Mouse (Mus musculus): ENCODE results near the gene Cldn9.

The Cldn9 gene

GRCm38 (mm10) chr17:23680336-23680735 lies 3.5 kb downstream of the Cldn9 start:
- no peak for DNase-seq (ENCODE audit: low spot score in 2 of 2)

DNA sequence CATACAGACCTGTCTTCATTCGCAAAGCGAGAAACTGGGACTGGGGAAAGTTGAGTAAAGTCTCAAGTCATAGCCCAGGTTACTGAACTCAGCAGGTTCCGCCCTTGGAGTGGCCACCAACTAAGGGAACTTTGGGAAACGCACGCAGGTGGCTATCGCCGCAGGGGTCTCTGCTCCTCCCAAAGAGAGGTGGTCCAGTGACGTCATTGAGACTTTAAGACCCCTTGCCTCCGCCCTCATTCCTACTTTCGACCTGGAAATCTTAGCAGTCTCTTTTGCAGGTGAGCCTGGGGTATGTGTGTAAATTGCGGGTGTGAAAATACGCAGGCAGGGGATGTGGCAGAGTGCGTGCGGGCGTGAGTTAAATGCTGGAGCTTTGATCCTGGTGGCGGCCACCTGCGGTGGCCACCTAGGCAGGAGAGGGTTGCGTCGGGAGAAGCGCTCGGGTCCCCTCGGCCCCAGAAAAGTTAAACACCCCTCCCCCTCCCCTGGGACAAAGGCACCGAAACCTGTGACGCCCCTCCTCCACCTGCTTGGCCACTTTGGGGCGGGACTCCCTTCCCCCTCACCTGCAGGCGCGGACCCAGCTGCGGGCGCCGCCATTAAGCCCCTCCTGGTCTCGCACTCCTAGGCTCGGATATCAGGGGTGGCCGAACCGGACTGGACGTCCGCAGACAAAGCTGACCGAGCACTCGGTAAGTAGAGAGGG lies 4.5 kb downstream of the Cldn9 start, which contains the start of gene Cldn6:
Gene Cldn6 (plus strand): TSS at position 123 of the 709 bp plus-strand sequence.
- DNase-seq (ENCODE audit: low spot score in 2 of 2), result no peak

DNA sequence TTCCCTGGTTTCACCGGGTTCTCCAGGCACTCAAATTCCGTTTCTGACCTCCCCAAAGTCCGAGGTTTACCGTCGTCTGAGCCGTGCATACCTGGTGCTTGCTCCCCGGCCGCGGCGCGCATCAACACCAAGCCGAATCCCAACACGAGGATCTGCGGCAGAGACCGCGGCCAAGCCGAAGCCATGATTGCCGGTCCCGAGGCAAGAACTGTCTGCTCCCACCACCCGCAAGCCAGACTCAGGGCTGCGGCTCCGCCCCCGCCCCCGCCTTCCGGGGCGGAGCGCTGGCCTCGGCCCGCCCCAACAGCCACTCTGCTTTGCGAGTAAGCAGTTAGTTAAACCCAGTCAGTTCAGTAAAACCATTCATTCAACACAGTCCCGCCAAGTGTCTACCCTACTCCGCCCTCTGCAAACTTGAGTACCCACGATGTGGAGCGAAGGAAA lies 6.6 kb downstream of the Cldn9 start, which contains the start of gene Tnfrsf12a:
Gene Tnfrsf12a (minus strand): TSS at position 233 of the 444 bp plus-strand sequence.
- peak in 1 of 2 experiments; percentile 71 for DNase-seq (ENCODE audit: low spot score in 2 of 2)

- no peak for DNase-seq (ENCODE audit: low spot score in 2 of 2)
These were observed 7.3 kb downstream of the Cldn9 start for GRCm38 (mm10) chr17:23676473-23677031.

- DNase-seq (ENCODE audit: low spot score in 2 of 2), result no peak
These were observed 8.1 kb downstream of the Cldn9 start for GRCm38 (mm10) chr17:23675564-23676281.

- no peak for DNase-seq (ENCODE audit: low spot score in 2 of 2)
These were observed 8.7 kb downstream of the Cldn9 start for GRCm38 (mm10) chr17:23675127-23675526.

DNA sequence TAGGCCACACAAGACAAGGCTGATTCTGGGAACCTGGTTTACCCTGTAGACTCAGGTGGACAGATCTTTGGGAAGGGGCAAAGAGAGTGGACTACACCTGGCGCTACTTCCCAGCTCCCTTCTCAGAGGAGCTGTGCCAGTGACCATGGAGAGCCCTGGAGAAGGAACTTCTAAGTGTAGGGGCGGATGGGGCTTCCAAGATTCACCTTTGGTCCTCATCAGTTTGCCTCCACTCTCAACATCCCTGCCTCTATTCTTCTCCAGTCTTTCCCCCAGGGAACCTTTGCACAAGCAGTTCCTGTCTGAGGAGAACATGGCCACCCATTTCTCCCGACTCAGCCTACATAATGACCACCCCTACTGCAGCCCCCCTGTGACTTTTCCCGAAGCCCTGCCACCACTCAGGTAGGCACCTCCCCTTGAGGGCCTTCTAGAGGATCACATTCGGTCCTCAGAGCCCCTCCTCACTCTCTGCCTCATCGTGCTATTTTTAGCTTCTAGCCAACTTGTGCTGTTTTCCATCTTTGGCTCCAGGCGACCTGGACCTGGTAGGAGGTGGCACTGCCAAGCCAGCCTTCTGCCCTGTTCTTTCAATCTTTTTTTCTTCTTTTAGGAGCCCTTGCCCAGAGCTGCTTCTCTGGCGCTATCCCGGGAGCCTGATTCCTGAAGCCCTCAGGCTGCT lies 9.4 kb downstream of the Cldn9 start:
- DNase-seq (ENCODE audit: low spot score in 2 of 2), result no peak

DNA sequence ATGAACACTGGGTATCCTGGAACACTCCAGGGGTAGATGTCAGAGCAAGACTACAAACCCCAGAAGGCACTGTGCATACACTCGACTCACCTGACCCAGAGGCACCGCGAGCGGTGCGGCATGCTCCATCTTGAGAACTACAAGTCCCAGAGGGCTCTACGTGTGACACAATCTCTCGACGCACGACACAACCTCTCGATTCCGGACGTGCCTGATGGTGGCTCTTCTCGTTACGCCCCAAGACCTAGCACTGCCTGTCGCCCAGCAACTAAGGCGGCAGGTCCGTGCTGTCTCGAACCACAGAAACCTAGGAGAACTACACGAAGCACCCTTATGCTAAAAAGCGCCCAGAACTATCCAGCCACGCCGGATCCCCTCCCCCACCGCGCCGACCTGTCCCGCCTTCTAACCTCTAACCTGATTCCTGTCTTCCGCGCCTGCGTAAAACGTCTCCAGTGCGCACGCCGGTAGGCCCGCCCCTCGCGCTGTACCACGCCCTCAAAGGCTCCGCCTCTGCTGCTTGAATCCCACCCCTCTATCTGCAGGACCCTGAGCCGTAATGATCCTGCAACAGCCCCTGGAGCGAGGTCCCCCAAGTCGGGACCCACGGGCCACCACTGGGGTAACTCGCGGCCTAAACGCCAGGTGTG lies 10.3 kb downstream of the Cldn9 start, which contains the start of the genes Hcfc1r1 and Thoc6:
Gene Hcfc1r1 (plus strand): TSS at position 173 of the 650 bp plus-strand sequence.
Gene Thoc6 (minus strand): TSS at position 459 of the 650 bp plus-strand sequence.
- DNase-seq (ENCODE audit: low spot score in 2 of 2), result peak; percentile 93

- no peak for DNase-seq (ENCODE audit: low spot score in 2 of 2)
These were observed 11.1 kb downstream of the Cldn9 start for GRCm38 (mm10) chr17:23672761-23673160.

DNA sequence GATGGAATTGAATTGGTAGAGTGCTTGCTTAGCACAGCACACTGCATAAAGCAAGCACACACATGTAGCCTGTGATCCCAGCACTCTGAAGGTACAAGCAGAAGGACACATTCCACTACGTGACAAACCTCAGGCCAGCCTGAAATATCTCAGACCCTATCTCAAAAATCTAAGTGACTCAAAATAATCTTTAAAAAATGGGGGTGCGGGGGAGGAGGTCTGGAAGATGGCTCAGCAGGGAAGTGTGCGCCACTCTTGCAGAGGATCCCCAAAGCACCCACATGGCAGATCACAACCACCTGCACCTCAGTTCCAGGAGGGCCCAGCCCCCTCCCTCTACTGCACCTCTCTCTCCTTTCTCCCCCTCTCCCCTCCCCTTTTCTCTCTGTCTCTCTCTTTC lies 12.3 kb downstream of the Cldn9 start:
- DNase-seq (ENCODE audit: low spot score in 2 of 2), result no peak

GRCm38 (mm10) chr17:23670516-23671074 lies 13.2 kb downstream of the Cldn9 start:
- no peak for DNase-seq (ENCODE audit: low spot score in 2 of 2)

DNA sequence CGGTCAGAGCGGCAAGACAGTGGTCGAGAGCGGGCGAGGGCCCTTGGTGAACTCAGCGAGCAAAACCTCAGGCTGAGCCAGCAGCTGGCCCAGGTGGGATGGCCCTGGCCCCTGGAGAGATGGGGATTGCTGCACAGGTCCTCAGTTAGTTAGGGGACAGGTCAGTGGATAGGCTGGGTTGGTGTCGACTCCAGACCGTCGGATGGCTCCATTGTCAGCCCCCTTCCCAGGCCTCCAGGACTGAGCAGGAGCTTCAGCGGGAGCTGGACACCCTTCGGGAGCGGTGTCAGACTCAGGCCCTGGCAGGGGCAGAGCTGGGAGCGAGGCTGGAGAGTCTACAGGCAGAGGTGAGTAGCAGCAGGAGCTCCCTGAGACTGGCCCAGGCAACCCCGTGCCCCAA lies 18.3 kb downstream of the Cldn9 start:
- no peak for DNase-seq (ENCODE audit: low spot score in 2 of 2)

GRCm38 (mm10) chr17:23664556-23665021 lies 19.2 kb downstream of the Cldn9 start:
- DNase-seq (ENCODE audit: low spot score in 2 of 2), result no peak

- no peak for DNase-seq (ENCODE audit: low spot score in 2 of 2)
These were observed 22.3 kb downstream of the Cldn9 start for GRCm38 (mm10) chr17:23661526-23661925.

DNA sequence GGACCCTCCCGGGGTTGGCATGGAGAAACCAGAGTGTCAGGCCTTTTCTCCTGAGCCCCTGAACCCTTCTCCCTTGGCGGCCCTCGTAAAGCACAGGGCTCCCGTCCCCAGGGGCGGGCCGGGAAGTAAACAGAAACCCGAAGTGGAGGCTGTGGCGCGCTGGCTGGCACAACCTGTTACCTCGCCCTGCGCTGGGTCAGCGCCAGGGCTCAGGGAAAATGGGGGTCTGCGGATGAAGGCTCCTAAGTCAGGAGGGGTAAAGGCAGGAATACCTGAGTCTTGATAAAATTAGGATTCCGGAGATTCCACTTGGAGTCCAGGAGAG lies 23.0 kb downstream of the Cldn9 start:
- no peak for DNase-seq (ENCODE audit: low spot score in 2 of 2)

- DNase-seq (ENCODE audit: low spot score in 2 of 2), result no peak
These were observed 23.5 kb downstream of the Cldn9 start, which contains the start of gene Bicdl2 for GRCm38 (mm10) chr17:23660117-23660875. TSS of gene Bicdl2 (plus strand) at chr17:23660506.

DNA sequence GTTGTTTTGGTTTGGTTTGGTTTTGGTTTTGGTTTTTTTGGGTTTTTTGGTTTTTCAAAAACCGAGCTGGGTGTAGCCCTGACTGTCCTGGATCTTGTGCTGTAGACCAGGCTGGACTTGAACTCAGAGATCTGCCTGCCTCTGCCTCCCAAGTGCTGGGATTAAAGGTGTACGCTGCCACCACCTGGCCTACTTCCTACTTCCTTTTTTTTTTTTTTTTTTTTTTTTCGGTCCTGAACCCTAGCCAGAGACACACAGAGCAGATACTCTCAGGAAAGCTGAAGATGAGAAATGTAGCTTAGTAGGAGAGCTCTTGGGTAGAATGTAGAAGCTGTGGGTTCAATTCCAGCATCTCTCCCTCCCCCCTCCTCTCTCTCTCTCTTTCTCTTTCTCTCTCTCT lies 25.4 kb downstream of the Cldn9 start:
- DNase-seq (ENCODE audit: low spot score in 2 of 2), result no peak

GRCm38 (mm10) chr17:23654410-23654809 lies 29.4 kb downstream of the Cldn9 start:
- no peak for DNase-seq (ENCODE audit: low spot score in 2 of 2)

GRCm38 (mm10) chr17:23654001-23654400 lies 29.8 kb downstream of the Cldn9 start:
- no peak for DNase-seq (ENCODE audit: low spot score in 2 of 2)

DNA sequence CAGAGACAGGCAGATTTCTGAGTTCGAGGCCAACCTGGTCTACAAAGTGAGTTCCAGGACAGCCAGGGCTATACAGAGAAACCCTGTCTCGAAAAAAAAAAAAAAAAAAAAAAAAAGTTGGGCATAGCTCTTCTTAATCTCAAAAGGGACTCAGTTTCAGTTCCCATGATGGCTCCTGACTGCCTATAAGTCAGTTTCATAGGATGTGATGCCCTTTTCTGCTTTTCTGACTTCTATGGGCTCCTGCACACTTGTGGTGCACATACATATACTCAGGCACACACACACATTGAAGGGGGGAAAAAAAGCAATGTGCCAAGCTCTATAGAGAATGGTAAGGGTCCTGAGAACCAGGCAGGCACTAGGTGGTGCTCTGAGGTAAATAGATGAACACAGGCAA lies 30.5 kb downstream of the Cldn9 start:
- no peak for DNase-seq (ENCODE audit: low spot score in 2 of 2)

All from frontal cortex, postnatal 14 days (tissue).